8 mouse cellular contexts compared by ENCODE assay signal in genomic region chr15:59197455-59198391, GRCm38 (mm10).
DNase-seq lines count a peak whose midpoint lies in the region; ATAC-seq and TF ChIP-seq lines count a peak whose summit lies in the region.

No protein-coding gene starts in this region.

- no peaks in the 10 kb centered on the region for H3K79me2 ChIP-seq in liver, adult 2 months (ENCODE audit: control insufficient read depth, insufficient read depth, low read length)

- no peak for TF ChIP-seq POLR2A in liver, adult 2 months (IDR thresholded peaks at IDR 0.05; ENCODE audit: extremely low read depth, insufficient read depth, low read length)

- ATAC-seq in forebrain, embryonic 16.5 days = peak; percentile 64
- peak; percentile 71 for ATAC-seq in hindbrain, embryonic 14.5 days (ENCODE audit: low FRiP score)
- ATAC-seq in megakaryocyte progenitor cell, adult 5-6 weeks (replicated peaks; ENCODE audit: poor library complexity) = no peak

- peak; percentile 85 for DNase-seq in ovary, adult 18-20 months (ENCODE audit: low spot score)
- DNase-seq in ovary, postnatal 10 days (ENCODE audit: low spot score) = no peak
- DNase-seq in hindbrain, embryonic 14.5 days (ENCODE audit: low spot score) = peak; percentile 38
- peak; percentile 55 for DNase-seq in liver, adult 2 months (ENCODE audit: extremely low read depth, low read depth, low spot score)
- DNase-seq in neural tube, embryonic 10.5 days (ENCODE audit: extremely low spot score, low spot score) = peak; percentile 40
- no peak for DNase-seq in cerebellum, adult 11 months

- peaks cover 10% of the 10 kb centered on the region for H3K4me1 ChIP-seq in forebrain, embryonic 16.5 days (replicated peaks; ENCODE audit: control insufficient read depth, insufficient read depth, low read length)
- peaks cover 24% of the 10 kb centered on the region for H3K4me1 ChIP-seq in hindbrain, embryonic 14.5 days (replicated peaks; ENCODE audit: control insufficient read depth, insufficient read depth, low read length)
- peaks cover 13% of the 10 kb centered on the region for H3K4me1 ChIP-seq in liver, adult 2 months (ENCODE audit: control insufficient read depth, insufficient read depth, low read length)

- H3K36me3 ChIP-seq in forebrain, embryonic 16.5 days (ENCODE audit: control insufficient read depth, insufficient read depth) = no peaks in the 10 kb centered on the region
- H3K36me3 ChIP-seq in hindbrain, embryonic 14.5 days (replicated peaks; ENCODE audit: control insufficient read depth, insufficient read depth) = no peaks in the 10 kb centered on the region
- H3K36me3 ChIP-seq in liver, adult 2 months (ENCODE audit: control insufficient read depth, insufficient read depth, low read length) = no peaks in the 10 kb centered on the region

- H3K27me3 ChIP-seq in forebrain, embryonic 16.5 days (replicated peaks; ENCODE audit: control insufficient read depth, insufficient read depth, low read length) = no peaks in the 10 kb centered on the region
- H3K27me3 ChIP-seq in hindbrain, embryonic 14.5 days (ENCODE audit: control insufficient read depth, insufficient read depth, low read length) = no peaks in the 10 kb centered on the region
- H3K27me3 ChIP-seq in liver, adult 2 months (ENCODE audit: control insufficient read depth, insufficient read depth, low read length) = no peaks in the 10 kb centered on the region

- WGBS in forebrain, embryonic 16.5 days = 7% methylated on average over 7 of the region's 7 CpGs
- whole genome bisulfite sequencing in hindbrain, embryonic 14.5 days = 13% methylated on average over 7 of the region's 7 CpGs
- 14% methylated on average over 7 of the region's 7 CpGs for WGBS in liver, adult 2 months

- TF ChIP-seq CTCF in liver, adult 2 months (IDR thresholded peaks at IDR 0.05; ENCODE audit: low read depth, low read length) = no peak

- H3K4me3 ChIP-seq in forebrain, embryonic 16.5 days (replicated peaks; ENCODE audit: low read length) = no peak overlapping the region
- H3K4me3 ChIP-seq in hindbrain, embryonic 14.5 days (replicated peaks; ENCODE audit: low read length) = no peak overlapping the region
- H3K4me3 ChIP-seq in liver, adult 2 months (ENCODE audit: insufficient read depth, low read depth, low read length) = no peak overlapping the region

- no peak overlapping the region for H3K9ac ChIP-seq in forebrain, embryonic 16.5 days (replicated peaks; ENCODE audit: low read depth, low read length)
- peak overlapping the region; percentile 5; the same call in 1 of the 2 replicates for H3K9ac ChIP-seq in hindbrain, embryonic 14.5 days
- H3K9ac ChIP-seq in liver, adult 2 months (ENCODE audit: low read depth, low read length) = no peak overlapping the region; the same call in 1 of the 2 replicates

- H3K27ac ChIP-seq in forebrain, embryonic 16.5 days (ENCODE audit: low read length) = peak overlapping the region; percentile 51
- peak overlapping the region; percentile 74 for H3K27ac ChIP-seq in hindbrain, embryonic 14.5 days
- peak overlapping the region; percentile 55 for H3K27ac ChIP-seq in liver, adult 2 months (replicated peaks; ENCODE audit: insufficient read depth, low read depth, low read length)

- no peak overlapping the region for H3K4me2 ChIP-seq in forebrain, embryonic 16.5 days (ENCODE audit: low read length)
- no peak overlapping the region for H3K4me2 ChIP-seq in hindbrain, embryonic 14.5 days (replicated peaks)

- H3K9me3 ChIP-seq in forebrain, embryonic 16.5 days (ENCODE audit: control insufficient read depth, low read length) = no peaks in the 10 kb centered on the region
- H3K9me3 ChIP-seq in hindbrain, embryonic 14.5 days (ENCODE audit: control insufficient read depth, low read length) = no peaks in the 10 kb centered on the region

Comparison
In these comparisons a context has a peak if more than half of its experiments do, and no peak if none do; other contexts are left out.
1. DNase-seq: peak in ovary, adult 18-20 months (single experiment), hindbrain, embryonic 14.5 days (single experiment), liver, adult 2 months (single experiment) and neural tube, embryonic 10.5 days (single experiment); none in ovary, postnatal 10 days (single experiment) and cerebellum, adult 11 months (single experiment).
2. Peak in every context shown above with its lines, with median percentiles within 50 percentile points of each other: H3K27ac ChIP-seq.